ENCODE assay signal across 16 mouse cellular contexts in genomic region chr1:127756331-127757163, GRCm38 (mm10). TPM values are rescaled to one million over a fixed set of nuclear protein-coding genes. Genes with fewer than 3 reads are reported as not detected.
DNase-seq lines count a peak whose midpoint lies in the region; ATAC-seq and TF ChIP-seq lines count a peak whose summit lies in the region.
"Had no signal": no experiment of that assay in that cellular context is flagged by ENCODE, and none has a peak within 500 bp of the region (broad histone marks: within the 10 kb centered on the region; RNA-seq: fewer than 3 reads in every experiment).

No protein-coding gene starts in this region.

- peak; percentile 94 for ATAC-seq in erythroblast, adult 5-6 weeks (replicated peaks; ENCODE audit: low FRiP score, poor library complexity, severe bottlenecking)
- 0 out of 2 replicates have a peak, but pooled peaks have one; percentile 49 for ATAC-seq in megakaryocyte, adult 5-6 weeks (ENCODE audit: poor library complexity, severe bottlenecking)
- ATAC-seq: Patski had no signal

- H3K9ac ChIP-seq in MEL (ENCODE audit: control insufficient read depth, low read depth, low read length, poor library complexity, severe bottlenecking) = peak overlapping the region; percentile 76
- H3K9ac ChIP-seq: embryonic facial prominence, embryonic 15.5 days had no signal

- H3K36me3 ChIP-seq in heart, embryonic 10.5 days = no peaks in the 10 kb centered on the region
- H3K36me3 ChIP-seq in MEL (ENCODE audit: control insufficient read depth in 1 of 2, insufficient read depth in 2 of 2, low read length in 2 of 2) = peaks cover 0 to 33% of the 10 kb centered on the region in 2 experiments; a peak in 2 of 4 replicates
- H3K36me3 ChIP-seq: embryonic facial prominence, embryonic 15.5 days had no signal

- no peaks in the 10 kb centered on the region for H3K9me3 ChIP-seq in heart, embryonic 10.5 days
- no peaks in the 10 kb centered on the region for H3K9me3 ChIP-seq in MEL (replicated peaks; ENCODE audit: insufficient read depth, low read length)
- H3K9me3 ChIP-seq: embryonic facial prominence, embryonic 15.5 days had no signal

- peaks cover 17% of the 10 kb centered on the region; the same call in 1 of the 2 replicates for H3K4me1 ChIP-seq in heart, embryonic 10.5 days
- H3K4me1 ChIP-seq in MEL (ENCODE audit: control insufficient read depth in 1 of 2, insufficient read depth in 2 of 2, low read length in 2 of 2) = peaks cover 22 to 28% of the 10 kb centered on the region in 2 experiments
- H3K4me1 ChIP-seq: embryonic facial prominence, embryonic 15.5 days had no signal

- peak overlapping the region; percentile 67 for H3K27ac ChIP-seq in heart, embryonic 10.5 days
- H3K27ac ChIP-seq in MEL (ENCODE audit: control insufficient read depth, low read depth, low read length) = peak overlapping the region; percentile 100
- H3K27ac ChIP-seq: embryonic facial prominence, embryonic 15.5 days had no signal

- no peak for TF ChIP-seq CTCF in MEL (IDR thresholded peaks at IDR 0.05 in 2 of 3, conservative IDR thresholded peaks at IDR 0.05 in 1 of 3; ENCODE audit: control insufficient read depth in 1 of 3, insufficient read depth in 1 of 3, low read depth in 2 of 3, low read length in 3 of 3, poor library complexity in 1 of 3, severe bottlenecking in 1 of 3)

- H3K4me3 ChIP-seq in heart, embryonic 10.5 days = no peak overlapping the region
- H3K4me3 ChIP-seq in MEL (ENCODE audit: control insufficient read depth in 1 of 2, insufficient read depth in 1 of 2, low read depth in 2 of 2, low read length in 2 of 2) = peak overlapping the region; percentile 18 to 41
- H3K4me3 ChIP-seq: embryonic facial prominence, embryonic 15.5 days; myocyte had no signal

- peak; percentile 93 to 98 for TF ChIP-seq EP300 in MEL (IDR thresholded peaks at IDR 0.05; ENCODE audit: low read depth in 1 of 2, low read length in 2 of 2)

- WGBS in heart, embryonic 10.5 days = 49% methylated on average over 5 of the region's 5 CpGs

- TF ChIP-seq RAD21 in MEL (IDR thresholded peaks at IDR 0.05; ENCODE audit: low read depth, low read length) = no peak

- TF ChIP-seq POLR2A in MEL (IDR thresholded peaks at IDR 0.05; ENCODE audit: control insufficient read depth in 1 of 2, insufficient read depth in 1 of 2, low read depth in 1 of 2, low read length in 2 of 2, poor library complexity in 1 of 2) = peak in 1 of 2 experiments; percentile 75; a peak in 2 of 4 replicates

- H3K27me3 ChIP-seq in heart, embryonic 10.5 days (ENCODE audit: insufficient read depth, poor library complexity, severe bottlenecking) = no peaks in the 10 kb centered on the region
- H3K27me3 ChIP-seq in MEL (ENCODE audit: control insufficient read depth in 1 of 2, insufficient read depth in 2 of 2, low read length in 2 of 2) = no peaks in the 10 kb centered on the region
- H3K27me3 ChIP-seq: embryonic facial prominence, embryonic 15.5 days; Patski had no signal

- DNase-seq in heart, embryonic 10.5 days (ENCODE audit: low spot score) = peak; percentile 88
- no peak for DNase-seq in heart, postnatal 4 days
- peak; percentile 94 for DNase-seq in MEL (ENCODE audit: low read depth, low spot score)
- no peak for DNase-seq in adrenal gland, postnatal 14 days
- no peak for DNase-seq in layer of hippocampus, adult 18-20 months (ENCODE audit: low spot score in 2 of 2)
- DNase-seq in cerebellum, postnatal 36 days = no peak
- DNase-seq: adrenal gland, postnatal 36 days; B cell, adult 2 months; cerebellum, adult 9-11 months had no signal

- no peaks in the 10 kb centered on the region for H3K79me2 ChIP-seq in MEL (ENCODE audit: control insufficient read depth, insufficient read depth, low read length, poor library complexity)

TF ChIP-seq in MEL, 35 proteins besides CTCF, POLR2A, EP300 and RAD21 (continues in another document):
- TF ChIP-seq CHD2 (IDR thresholded peaks at IDR 0.05; ENCODE audit: low read length) (peak; percentile 39; the same call in 1 of the 2 replicates), TAL1 (IDR thresholded peaks at IDR 0.05; ENCODE audit: low read length) (peak; percentile 87), MYC (IDR thresholded peaks at IDR 0.05; ENCODE audit: low read depth, low read length) (peak; percentile 39; the same call in 1 of the 2 replicates), ELF1 (IDR thresholded peaks at IDR 0.05; ENCODE audit: low read depth, low read length) (no peak), HCFC1 (IDR thresholded peaks at IDR 0.05; ENCODE audit: low read depth, low read length) (peak; percentile 35; the same call in 1 of the 2 replicates), ZKSCAN1 (IDR thresholded peaks at IDR 0.05; ENCODE audit: low read depth, low read length) (no peak), POLR2AphosphoS2 (IDR thresholded peaks at IDR 0.05; ENCODE audit: low read length) (peak; percentile 43; the same call in 1 of the 2 replicates), USF1 (IDR thresholded peaks at IDR 0.05; ENCODE audit: low read depth, low read length) (0 out of 2 replicates have a peak, but pooled peaks have one; percentile 44), ZC3H11A (IDR thresholded peaks at IDR 0.05; ENCODE audit: low read depth, low read length) (no peak), JUND (IDR thresholded peaks at IDR 0.05; ENCODE audit: low read depth, low read length) (no peak), SMC3 (IDR thresholded peaks at IDR 0.05; ENCODE audit: low read depth, low read length) (no peak), ETS1 (IDR thresholded peaks at IDR 0.05; ENCODE audit: low read depth, low read length) (peak; percentile 76), MXI1 (IDR thresholded peaks at IDR 0.05; ENCODE audit: low read depth, low read length) (peak; percentile 73), GATA1 (IDR thresholded peaks at IDR 0.05; ENCODE audit: low read depth, low read length) (peak; percentile 93), USF2 (IDR thresholded peaks at IDR 0.05; ENCODE audit: borderline replicate concordance in 1 of 2, insufficient read depth in 1 of 2, low read depth in 1 of 2, low read length in 2 of 2) (no peak), TBP (IDR thresholded peaks at IDR 0.05; ENCODE audit: low read depth, low read length) (peak; percentile 88), RCOR1 (IDR thresholded peaks at IDR 0.05; ENCODE audit: low read depth, low read length) (peak; percentile 40), MYB (IDR thresholded peaks at IDR 0.05; ENCODE audit: low read depth, low read length) (peak; percentile 97), MAZ (IDR thresholded peaks at IDR 0.05; ENCODE audit: low read depth, low read length) (peak; percentile 94), SIN3A (IDR thresholded peaks at IDR 0.05; ENCODE audit: low read length) (peak; percentile 73; the same call in 1 of the 2 replicates), KAT2A (conservative IDR thresholded peaks at IDR 0.05; ENCODE audit: low read depth, low read length) (no peak), MAX (IDR thresholded peaks at IDR 0.05; ENCODE audit: low read length) (0 out of 2 replicates have a peak, but pooled peaks have one; percentile 19), BHLHE40 (IDR thresholded peaks at IDR 0.05; ENCODE audit: borderline replicate concordance, low read depth, low read length) (no peak), ZNF384 (IDR thresholded peaks at IDR 0.05; ENCODE audit: low read depth, low read length) (no peak), NRF1 (IDR thresholded peaks at IDR 0.05; ENCODE audit: insufficient read depth, low read depth, low read length, poor library complexity, severe bottlenecking) (no peak), TCF12 (IDR thresholded peaks at IDR 0.05; ENCODE audit: low read depth, low read length) (peak; percentile 96), NELFE (IDR thresholded peaks at IDR 0.05; ENCODE audit: low read depth, low read length) (peak; percentile 59), ZMIZ1 (IDR thresholded peaks at IDR 0.05; ENCODE audit: low read depth, low read length) (0 out of 2 replicates have a peak, but pooled peaks have one; percentile 76), E2F4 (IDR thresholded peaks at IDR 0.05; ENCODE audit: borderline replicate concordance, low read depth, low read length) (no peak), UBTF (IDR thresholded peaks at IDR 0.05; ENCODE audit: borderline replicate concordance, insufficient read depth, low read depth, low read length) (no peak), MAFK (IDR thresholded peaks at IDR 0.05; ENCODE audit: borderline replicate concordance, low read depth, low read length) (0 out of 2 replicates have a peak, but pooled peaks have one; percentile 62), CHD1 (IDR thresholded peaks at IDR 0.05; ENCODE audit: low read depth, low read length) (no peak), MEF2A (IDR thresholded peaks at IDR 0.05; ENCODE audit: extremely low read depth, insufficient replicate concordance, low read depth, low read length, poor library complexity, severe bottlenecking) (no peak)

RNA-seq across cellular contexts. Expression of gene Ccnt2, which starts 17.4 kb away (rescaled TPM):
- polyA plus RNA-seq in heart, embryonic 10.5 days (2016; fragmentation: Nextera tagmentation; extraction: Ambion mirVana) = 76.8 and 85.1 TPM in 2 replicates
- total RNA-seq in heart, postnatal 4 days (2021) = 10 to 100 TPM; 37.7 to 40.0 TPM
- 19.9 and 20.6 TPM in 2 replicates for total RNA-seq in MEL (2012; rRNA removed)
- polyA plus RNA-seq in MEL (2012; ENCODE audit: insufficient read depth in 1 of 2, insufficient read length in 2 of 2, low read depth in 1 of 2, low replicate concordance in 2 of 2, missing spikeins in 1 of 2) = 10 to 100 TPM; 26.7 to 31.5 TPM
- 31.7 and 36.8 TPM in 2 replicates for total RNA-seq in erythroblast, adult 5-6 weeks (2015; ENCODE audit: low replicate concordance)
- total RNA-seq in erythroblast, adult 5-6 weeks (2017; ENCODE audit: low replicate concordance) = 47.3 and 56.5 TPM in 2 replicates
- total RNA-seq in megakaryocyte, adult 5-6 weeks (2015) = 28.4 and 33.9 TPM in 2 replicates
- 42.2 and 43.7 TPM in 2 replicates for total RNA-seq in megakaryocyte, adult 5-6 weeks (2017)
- 40.2 and 46.5 TPM in 2 replicates for total RNA-seq in adrenal gland, postnatal 14 days (2021)
- total RNA-seq in layer of hippocampus, adult 18-20 months (2021) = 10 to 100 TPM; 58.5 to 63.5 TPM

RNA-seq across cellular contexts. Expression of gene Acmsd, which starts 27.3 kb away (rescaled TPM):
- polyA plus RNA-seq in heart, embryonic 10.5 days (2016; fragmentation: Nextera tagmentation; extraction: Ambion mirVana) = 0.58 and 0.68 TPM in 2 replicates
- total RNA-seq in heart, postnatal 4 days (2021) = under 1 TPM; 0.31 to 0.59 TPM
- total RNA-seq in MEL (2012; rRNA removed) = 3.9 and 4.4 TPM in 2 replicates
- 1 to 10 TPM in 1 of 2 experiments, not detected in 1; 4.3 TPM for polyA plus RNA-seq in MEL (2012; ENCODE audit: insufficient read depth in 1 of 2, insufficient read length in 2 of 2, low read depth in 1 of 2, low replicate concordance in 2 of 2, missing spikeins in 1 of 2)
- 21.1 and 26.1 TPM in 2 replicates for total RNA-seq in erythroblast, adult 5-6 weeks (2015; ENCODE audit: low replicate concordance)
- 24.0 and 25.3 TPM in 2 replicates for total RNA-seq in erythroblast, adult 5-6 weeks (2017; ENCODE audit: low replicate concordance)
- total RNA-seq in megakaryocyte, adult 5-6 weeks (2015) = 0.07 TPM in 1 of 2 replicates, not detected in the other
- total RNA-seq in megakaryocyte, adult 5-6 weeks (2017) = 0.37 TPM in 1 of 2 replicates, not detected in the other
- total RNA-seq in adrenal gland, postnatal 14 days (2021) = 0.41 and 0.70 TPM in 2 replicates
- total RNA-seq in layer of hippocampus, adult 18-20 months (2021) = not detected
- total RNA-seq: adrenal gland, postnatal 36 days; left cerebral cortex, postnatal 14 days had no signal
- polyA plus RNA-seq: large intestine, adult 2 months; myocyte; Patski had no signal

Comparison
In these comparisons a context has a peak if more than half of its experiments do, and no peak if none do; other contexts are left out.
1. DNase-seq: peak in heart, embryonic 10.5 days (single experiment) and MEL (single experiment); none in heart, postnatal 4 days (single experiment), adrenal gland, postnatal 14 days (single experiment), layer of hippocampus, adult 18-20 months (0 of 2) and cerebellum, postnatal 36 days (0 of 2).